Comparison of ENCODE assay signal across 12 mouse cellular contexts in the genomic region with DNA sequence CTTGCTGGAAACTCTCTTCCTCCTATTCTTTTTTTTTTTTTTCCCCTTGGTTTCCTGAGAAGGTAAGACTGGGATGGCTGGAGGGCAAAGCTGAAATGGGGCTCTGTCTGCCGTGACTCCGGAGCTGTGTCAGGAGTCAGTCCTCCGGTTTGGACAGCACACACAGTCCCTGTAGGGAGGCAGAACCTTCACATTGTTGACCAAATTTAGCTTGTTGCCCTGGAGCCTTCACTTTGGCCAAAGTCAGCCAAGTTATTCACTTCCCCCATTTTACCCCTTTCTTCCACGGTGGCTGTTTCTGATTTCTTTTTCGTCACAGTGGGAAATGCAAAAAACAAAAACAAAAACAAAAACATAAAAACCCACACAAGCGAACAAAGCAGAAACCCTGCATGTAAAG. TPM values are rescaled to one million over a fixed set of nuclear protein-coding genes. Genes with fewer than 3 reads are reported as not detected.
DNase-seq lines count a peak whose midpoint lies in the region; ATAC-seq and TF ChIP-seq lines count a peak whose summit lies in the region.
"Had no signal": no experiment of that assay in that cellular context is flagged by ENCODE, and none has a peak within 500 bp of the region (broad histone marks: within the 10 kb centered on the region; RNA-seq: fewer than 3 reads in every experiment).

No protein-coding gene starts in this region.

- peak overlapping the region; percentile 16; the same call in 1 of the 2 replicates for H3K27ac ChIP-seq in heart, embryonic 13.5 days (replicated peaks)
- H3K27ac ChIP-seq in embryonic facial prominence, embryonic 14.5 days (replicated peaks; ENCODE audit: low read depth, low read length), result 0 out of 2 replicates have a peak overlapping the region, but pooled peaks have one; percentile 46
- H3K27ac ChIP-seq in hindbrain, embryonic 16.5 days (ENCODE audit: low read depth, low read length), result peak overlapping the region; percentile 48; the same call in 1 of the 2 replicates
- H3K27ac ChIP-seq in intestine, embryonic 15.5 days, result no peak overlapping the region

- H3ac ChIP-seq in C2C12 (ENCODE audit: control insufficient read depth, insufficient read length, low read depth), result peak overlapping the region; percentile 8

- DNase-seq in heart, adult 11 months, result no peak
- no peak for DNase-seq in embryonic facial prominence, embryonic 14.5 days (ENCODE audit: low spot score)
- no peak for DNase-seq in urinary bladder, postnatal 14 days (ENCODE audit: low spot score)
- no peak for DNase-seq in thymus, postnatal 4 days
- DNase-seq: kidney, adult 11 months; thymus, postnatal 25 days had no signal

- WGBS in heart, embryonic 13.5 days, result 63% methylated on average over 6 of the region's 6 CpGs
- WGBS in embryonic facial prominence, embryonic 14.5 days, result 46% methylated on average over 6 of the region's 6 CpGs
- 20% methylated on average over 6 of the region's 6 CpGs for WGBS in hindbrain, embryonic 16.5 days
- WGBS in intestine, embryonic 15.5 days, result 76% methylated on average over 6 of the region's 6 CpGs

- H3K4me3 ChIP-seq in heart, embryonic 13.5 days, result no peak overlapping the region
- no peak overlapping the region for H3K4me3 ChIP-seq in C2C12 (ENCODE audit: insufficient read depth, poor library complexity, severe bottlenecking)
- no peak overlapping the region for H3K4me3 ChIP-seq in embryonic facial prominence, embryonic 14.5 days (ENCODE audit: low read depth, low read length)
- H3K4me3 ChIP-seq in hindbrain, embryonic 16.5 days (ENCODE audit: low read length), result no peak overlapping the region
- no peak overlapping the region for H3K4me3 ChIP-seq in intestine, embryonic 15.5 days (replicated peaks)

- H3K9ac ChIP-seq in heart, embryonic 13.5 days, result no peak overlapping the region
- H3K9ac ChIP-seq in embryonic facial prominence, embryonic 14.5 days (ENCODE audit: low read depth, low read length), result no peak overlapping the region
- H3K9ac ChIP-seq in hindbrain, embryonic 16.5 days (ENCODE audit: low read depth, low read length), result no peak overlapping the region
- H3K9ac ChIP-seq in intestine, embryonic 15.5 days, result no peak overlapping the region

- no peaks in the 10 kb centered on the region for H3K36me3 ChIP-seq in heart, embryonic 13.5 days
- no peaks in the 10 kb centered on the region for H3K36me3 ChIP-seq in C2C12 (ENCODE audit: control insufficient read depth, insufficient read depth)
- no peaks in the 10 kb centered on the region for H3K36me3 ChIP-seq in embryonic facial prominence, embryonic 14.5 days (ENCODE audit: control insufficient read depth, insufficient read depth, low read length)
- H3K36me3 ChIP-seq in hindbrain, embryonic 16.5 days (ENCODE audit: control insufficient read depth, insufficient read depth, low read length), result no peaks in the 10 kb centered on the region
- no peaks in the 10 kb centered on the region for H3K36me3 ChIP-seq in intestine, embryonic 15.5 days

- H3K4me2 ChIP-seq in heart, embryonic 13.5 days, result 0 out of 2 replicates have a peak overlapping the region, but pooled peaks have one; percentile 8
- no peak overlapping the region for H3K4me2 ChIP-seq in embryonic facial prominence, embryonic 14.5 days (ENCODE audit: low read depth, low read length)
- H3K4me2 ChIP-seq in hindbrain, embryonic 16.5 days (ENCODE audit: low read length), result 0 out of 2 replicates have a peak overlapping the region, but pooled peaks have one; percentile 6
- no peak overlapping the region for H3K4me2 ChIP-seq in intestine, embryonic 15.5 days (replicated peaks)
- H3K4me2 ChIP-seq: liver, embryonic 11.5 days had no signal

- H3K9me3 ChIP-seq in heart, embryonic 13.5 days, result no peaks in the 10 kb centered on the region
- H3K9me3 ChIP-seq in embryonic facial prominence, embryonic 14.5 days (ENCODE audit: control insufficient read depth, low read length), result no peaks in the 10 kb centered on the region
- H3K9me3 ChIP-seq in hindbrain, embryonic 16.5 days (ENCODE audit: control insufficient read depth, low read length), result no peaks in the 10 kb centered on the region
- H3K9me3 ChIP-seq in intestine, embryonic 15.5 days, result no peaks in the 10 kb centered on the region

- no peaks in the 10 kb centered on the region for H3K79me2 ChIP-seq in C2C12 (ENCODE audit: control insufficient read depth, insufficient read depth)

- TF ChIP-seq CTCF in C2C12 (IDR thresholded peaks at IDR 0.05; ENCODE audit: control insufficient read depth, insufficient read depth, insufficient read length), result no peak

- peaks cover 52% of the 10 kb centered on the region for H3K4me1 ChIP-seq in heart, embryonic 13.5 days
- peaks cover 22% of the 10 kb centered on the region for H3K4me1 ChIP-seq in embryonic facial prominence, embryonic 14.5 days (ENCODE audit: control insufficient read depth, insufficient read depth, low read length)
- peaks cover 18% of the 10 kb centered on the region for H3K4me1 ChIP-seq in hindbrain, embryonic 16.5 days (ENCODE audit: control insufficient read depth, insufficient read depth, low read depth, low read length)
- peaks cover 24% of the 10 kb centered on the region for H3K4me1 ChIP-seq in intestine, embryonic 15.5 days (replicated peaks)

- no peak for ATAC-seq in heart, embryonic 13.5 days (ENCODE audit: extremely low read depth, insufficient number of reproducible peaks, low FRiP score, low TSS enrichment)
- no peak for ATAC-seq in embryonic facial prominence, embryonic 14.5 days (ENCODE audit: low read depth)
- no peak; the same call in 1 of the 2 replicates for ATAC-seq in hindbrain, embryonic 16.5 days
- no peak for ATAC-seq in intestine, embryonic 15.5 days

- no peaks in the 10 kb centered on the region; the same call in 1 of the 2 replicates for H3K27me3 ChIP-seq in heart, embryonic 13.5 days (replicated peaks)
- no peaks in the 10 kb centered on the region for H3K27me3 ChIP-seq in C2C12 (ENCODE audit: control insufficient read depth, insufficient read depth, insufficient read length)
- no peaks in the 10 kb centered on the region for H3K27me3 ChIP-seq in embryonic facial prominence, embryonic 14.5 days (replicated peaks; ENCODE audit: control insufficient read depth, insufficient read depth, low read length)
- H3K27me3 ChIP-seq in hindbrain, embryonic 16.5 days (replicated peaks; ENCODE audit: control insufficient read depth, insufficient read depth, low read length), result no peaks in the 10 kb centered on the region
- H3K27me3 ChIP-seq in intestine, embryonic 15.5 days (replicated peaks), result no peaks in the 10 kb centered on the region
- H3K27me3 ChIP-seq: Patski had no signal

- no peaks in the 10 kb centered on the region for H3K79me3 ChIP-seq in C2C12 (ENCODE audit: low read depth)

TF ChIP-seq in C2C12, 6 proteins besides CTCF, POLR2A, EP300 and RAD21:
- no peak for TF ChIP-seq USF1 (IDR thresholded peaks at IDR 0.05; ENCODE audit: low read depth)
- no peak for TF ChIP-seq MYOG (IDR thresholded peaks at IDR 0.05; ENCODE audit: control insufficient read depth, extremely low read depth, insufficient read length)
- TF ChIP-seq MYOD1 (IDR thresholded peaks at IDR 0.05; ENCODE audit: control insufficient read depth, insufficient read length, low read depth), result no peak
- no peak for TF ChIP-seq MAX (IDR thresholded peaks at IDR 0.05)
- TF ChIP-seq FOSL1 (IDR thresholded peaks at IDR 0.05; ENCODE audit: insufficient read depth, low read length, poor library complexity, severe bottlenecking), result no peak
- no peak for TF ChIP-seq CEBPB (IDR thresholded peaks at IDR 0.05; ENCODE audit: low read depth)
TF ChIP-seq in C2C12: peak in this region for 0.

RNA-seq across cellular contexts. Expression of a gene that starts 18.0 kb away (rescaled TPM):
- 5.0 and 5.1 TPM in 2 replicates for polyA plus RNA-seq in heart, embryonic 13.5 days (2015; fragmentation: Nextera tagmentation; extraction: Ambion mirVana)
- 1.1 TPM for polyA plus RNA-seq in C2C12 (2012; fragmentation: generic; extraction: Trizol)
- polyA plus RNA-seq in embryonic facial prominence, embryonic 14.5 days (2014; fragmentation: Nextera tagmentation; extraction: Ambion mirVana), result 7.4 and 7.6 TPM in 2 replicates
- polyA plus RNA-seq in hindbrain, embryonic 16.5 days (2015; fragmentation: Nextera tagmentation; extraction: Ambion mirVana), result 3.8 and 4.0 TPM in 2 replicates
- polyA plus RNA-seq in intestine, embryonic 15.5 days (2015; fragmentation: Nextera tagmentation; extraction: Ambion mirVana), result 6.9 and 8.2 TPM in 2 replicates

RNA-seq across cellular contexts. Expression of a gene that starts 49.0 kb away (rescaled TPM):
- polyA plus RNA-seq in heart, embryonic 13.5 days (2015; fragmentation: Nextera tagmentation; extraction: Ambion mirVana), result 15.8 and 17.3 TPM in 2 replicates
- polyA plus RNA-seq in C2C12 (2012; fragmentation: generic; extraction: Trizol), result 3.1 TPM
- 18.8 and 19.6 TPM in 2 replicates for polyA plus RNA-seq in embryonic facial prominence, embryonic 14.5 days (2014; fragmentation: Nextera tagmentation; extraction: Ambion mirVana)
- 17.7 and 22.2 TPM in 2 replicates for polyA plus RNA-seq in hindbrain, embryonic 16.5 days (2015; fragmentation: Nextera tagmentation; extraction: Ambion mirVana)
- polyA plus RNA-seq in intestine, embryonic 15.5 days (2015; fragmentation: Nextera tagmentation; extraction: Ambion mirVana), result 16.0 and 21.6 TPM in 2 replicates

Comparison
In these comparisons a context has a peak if more than half of its experiments do, and no peak if none do; other contexts are left out.
1. H3K4me2 ChIP-seq: peak in heart, embryonic 13.5 days (single experiment) and hindbrain, embryonic 16.5 days (single experiment); none in embryonic facial prominence, embryonic 14.5 days (single experiment) and intestine, embryonic 15.5 days (single experiment).